Mouse (Mus musculus) forebrain, embryonic 10.5 days (tissue): ENCODE measurements around the gene Cntn3. TPM values are rescaled to one million over a fixed set of nuclear protein-coding genes. Genes with fewer than 3 reads are reported as not detected.
"Not testable (repeated sequence)": the region's sequence is repeated elsewhere in the genome, so short reads cannot be mapped to it uniquely, and the experiment has no call there.

ENCODE experiments used
- DNase-seq: peaks from one replicate; pipeline ENCODE4 v3.0.0-alpha.2; 2017; ENCODE audit warnings: low spot score; ENCODE audit errors: extremely low spot score
- H3K27ac ChIP-seq: fragments of 300-500 bp; sonication (generic); 2 replicates; pipeline ENCODE4 v1.5.1; 2016; ENCODE audit warnings: mild to moderate bottlenecking
- H3K27me3 ChIP-seq: fragments of 300-500 bp; sonication (generic); 2 replicates; pipeline ENCODE4 v1.6.1; 2016; ENCODE audit warnings: mild to moderate bottlenecking; ENCODE audit not compliant: poor library complexity, severe bottlenecking
- H3K36me3 ChIP-seq: fragments of 300-500 bp; sonication (generic); replicated peaks from 2 replicates; pipeline ENCODE4 v1.6.1; 2016; ENCODE audit warnings: mild to moderate bottlenecking, moderate library complexity
- H3K4me1 ChIP-seq: fragments of 300-500 bp; sonication (generic); 2 replicates; pipeline ENCODE4 v1.6.1; 2016
- H3K4me3 ChIP-seq: fragments of 300-500 bp; sonication (generic); 2 replicates; pipeline ENCODE4 v1.5.1; 2016; ENCODE audit warnings: mild to moderate bottlenecking, moderate library complexity
- H3K9me3 ChIP-seq: fragments of 300-500 bp; sonication (generic); 2 replicates; pipeline ENCODE4 v1.6.1; 2016; ENCODE audit warnings: mild to moderate bottlenecking, moderate library complexity
- WGBS: fragments of 180-500 bp; shearing (Covaris S2); methylation state at CpG from one replicate; pipeline ENCODE4 v1.1.7; 2016; 5-methylcytosine and 5-hydroxymethylcytosine counted together
- polyA plus RNA-seq: library from polyadenylated mRNA; unstranded; fragments of >200 nt; fragmentation: Nextera tagmentation; extraction: Ambion mirVana; gene quantifications from 2 replicates; pipeline ENCODE4 v1.2.1, GENCODE M21; 2016

The Cntn3 gene
- 0.25 and 0.32 TPM in 2 replicates for polyA plus RNA-seq

- not testable (repeated sequence) for H3K4me3 ChIP-seq, H3K27ac ChIP-seq, H3K27me3 ChIP-seq, H3K9me3 ChIP-seq, DNase-seq, H3K4me1 ChIP-seq, H3K36me3 ChIP-seq
- WGBS, result 97% methylated on average over 5 of the region's 20 CpGs
These were observed at the start of gene Cntn3 for GRCm38 (mm10) chr6:102573001-102573400. Gene Cntn3, minus strand, starts transcription at chr6:102573101.

GRCm38 (mm10) chr6:102600773-102601172 is 27.9 kb upstream of the Cntn3 start:
- Histone ChIP-seq H3K27me3 (no peaks in the 10 kb centered on the region), H3K4me1 (no peaks in the 10 kb centered on the region), H3K27ac (no peak overlapping the region), H3K36me3 (no peaks in the 10 kb centered on the region), H3K4me3 (no peak overlapping the region), H3K9me3 (no peaks in the 10 kb centered on the region)
- DNase-seq, result no peak
- 75% methylated on average over 2 of the region's 2 CpGs for WGBS

- no peaks in the 10 kb centered on the region for H3K4me1 ChIP-seq
- no peak for DNase-seq
- no peaks in the 10 kb centered on the region for H3K36me3 ChIP-seq
- WGBS, result 83% methylated on average over 2 of the region's 2 CpGs
- H3K27ac ChIP-seq, result no peak overlapping the region
- H3K9me3 ChIP-seq, result no peaks in the 10 kb centered on the region
- H3K4me3 ChIP-seq, result no peak overlapping the region
- H3K27me3 ChIP-seq, result no peaks in the 10 kb centered on the region
These were observed 24.9 kb upstream of the Cntn3 start for GRCm38 (mm10) chr6:102597756-102598155.

- 93% methylated on average over 4 of the region's 4 CpGs for WGBS
- H3K4me1 ChIP-seq, result no peaks in the 10 kb centered on the region
These were observed 17.2 kb upstream of the Cntn3 start for GRCm38 (mm10) chr6:102590151-102590550.

GRCm38 (mm10) chr6:102589311-102589710 is 16.4 kb upstream of the Cntn3 start:
- no peak for DNase-seq
- H3K4me3 ChIP-seq, result no peak overlapping the region
- no peaks in the 10 kb centered on the region for H3K36me3 ChIP-seq
- no peaks in the 10 kb centered on the region for H3K27me3 ChIP-seq
- no peak overlapping the region for H3K27ac ChIP-seq
- no peaks in the 10 kb centered on the region for H3K4me1 ChIP-seq
- 79% methylated on average over 4 of the region's 4 CpGs for WGBS
- H3K9me3 ChIP-seq, result no peaks in the 10 kb centered on the region

More at GRCm38 (mm10) chr6:102590151-102590550, 17.2 kb upstream of the Cntn3 start:
- Histone ChIP-seq H3K36me3 (no peaks in the 10 kb centered on the region), H3K4me3 (no peak overlapping the region), H3K27me3 (no peaks in the 10 kb centered on the region), H3K27ac (no peak overlapping the region), H3K9me3 (no peaks in the 10 kb centered on the region)
- DNase-seq, result no peak

GRCm38 (mm10) chr6:102586056-102586455 is 13.2 kb upstream of the Cntn3 start:
- Histone ChIP-seq H3K9me3 (no peaks in the 10 kb centered on the region), H3K36me3 (no peaks in the 10 kb centered on the region), H3K27ac (no peak overlapping the region), H3K4me1 (no peaks in the 10 kb centered on the region), H3K27me3 (no peaks in the 10 kb centered on the region), H3K4me3 (no peak overlapping the region)
- DNase-seq, result no peak

GRCm38 (mm10) chr6:102583578-102583977 is 10.7 kb upstream of the Cntn3 start:
- no peaks in the 10 kb centered on the region for H3K27me3 ChIP-seq
- no peaks in the 10 kb centered on the region for H3K9me3 ChIP-seq
- H3K4me3 ChIP-seq, result no peak overlapping the region
- H3K27ac ChIP-seq, result no peak overlapping the region
- WGBS, result 91% methylated on average over 2 of the region's 2 CpGs
- H3K4me1 ChIP-seq, result no peaks in the 10 kb centered on the region
- no peaks in the 10 kb centered on the region for H3K36me3 ChIP-seq
- DNase-seq, result no peak

GRCm38 (mm10) chr6:102567496-102567895 is 5.4 kb downstream of the Cntn3 start:
- H3K27me3 ChIP-seq, result peaks cover 24% of the 10 kb centered on the region
- no peaks in the 10 kb centered on the region for H3K36me3 ChIP-seq
- H3K9me3 ChIP-seq, result no peaks in the 10 kb centered on the region
- no peak overlapping the region for H3K27ac ChIP-seq
- DNase-seq, result no peak
- 88% methylated on average over 1 of the region's 1 CpGs for WGBS
- H3K4me3 ChIP-seq, result no peak overlapping the region
- peaks cover 19% of the 10 kb centered on the region for H3K4me1 ChIP-seq

GRCm38 (mm10) chr6:102565228-102565627 is 7.7 kb downstream of the Cntn3 start:
- peaks cover 20% of the 10 kb centered on the region for H3K4me1 ChIP-seq
- WGBS, result 97% methylated on average over 1 of the region's 1 CpGs
- no peak for DNase-seq
- no peak overlapping the region for H3K4me3 ChIP-seq
- no peak overlapping the region for H3K27ac ChIP-seq
- no peaks in the 10 kb centered on the region for H3K36me3 ChIP-seq
- no peaks in the 10 kb centered on the region for H3K9me3 ChIP-seq
- H3K27me3 ChIP-seq, result peaks cover 33% of the 10 kb centered on the region

GRCm38 (mm10) chr6:102564011-102564731 is 8.7 kb downstream of the Cntn3 start:
- no peaks in the 10 kb centered on the region for H3K36me3 ChIP-seq
- peak overlapping the region; percentile 84 for H3K27ac ChIP-seq
- whole genome bisulfite sequencing, result under 1% methylated on average over 60 of the region's 63 CpGs

GRCm38 (mm10) chr6:102563431-102563830 is 9.5 kb downstream of the Cntn3 start:
- Histone ChIP-seq H3K4me3 (peak overlapping the region; percentile 63), H3K27me3 (peaks cover 33% of the 10 kb centered on the region), H3K36me3 (no peaks in the 10 kb centered on the region), H3K27ac (no peak overlapping the region), H3K9me3 (no peaks in the 10 kb centered on the region), H3K4me1 (peaks cover 20% of the 10 kb centered on the region)
- WGBS, result 10% methylated on average over 7 of the region's 7 CpGs
- DNase-seq, result no peak

More at GRCm38 (mm10) chr6:102564011-102564731, 8.7 kb downstream of the Cntn3 start:
- H3K9me3 ChIP-seq, result no peaks in the 10 kb centered on the region
- H3K27me3 ChIP-seq, result peaks cover 33% of the 10 kb centered on the region
- peaks cover 20% of the 10 kb centered on the region for H3K4me1 ChIP-seq
- H3K4me3 ChIP-seq, result peak overlapping the region; percentile 63
- peak; percentile 73 for DNase-seq

- H3K9me3 ChIP-seq, result no peaks in the 10 kb centered on the region
- peaks cover 10% of the 10 kb centered on the region for H3K27me3 ChIP-seq
- H3K36me3 ChIP-seq, result no peaks in the 10 kb centered on the region
- WGBS, result 90% methylated on average over 3 of the region's 3 CpGs
- H3K4me1 ChIP-seq, result peaks cover 1% of the 10 kb centered on the region; the same call in 1 of the 2 replicates
- H3K27ac ChIP-seq, result no peak overlapping the region
- no peak for DNase-seq
- no peak overlapping the region for H3K4me3 ChIP-seq
These were observed 15.4 kb downstream of the Cntn3 start for GRCm38 (mm10) chr6:102557521-102557920.

- 0 out of 2 replicates have a peak, but pooled peaks cover under 1% of the 10 kb centered on the region for H3K27me3 ChIP-seq
- no peak overlapping the region for H3K4me3 ChIP-seq
- no peak for DNase-seq
- H3K9me3 ChIP-seq, result no peaks in the 10 kb centered on the region
- WGBS, result 84% methylated on average over 3 of the region's 3 CpGs
- no peak overlapping the region for H3K27ac ChIP-seq
- no peaks in the 10 kb centered on the region for H3K4me1 ChIP-seq
- H3K36me3 ChIP-seq, result no peaks in the 10 kb centered on the region
These were observed 16.4 kb downstream of the Cntn3 start for GRCm38 (mm10) chr6:102556497-102556896.
